Mouse (Mus musculus): ENCODE data around the gene Tmem273. TPM values are rescaled to one million over a fixed set of nuclear protein-coding genes. Genes with fewer than 3 reads are reported as not detected.

Gene Tmem273
- under 1 TPM; 0.36 to 0.72 TPM for total RNA-seq (2021)
- long read RNA-seq, experiment 1: 0 reads
- long read RNA-seq, experiment 2: 0 reads

- intact Hi-C loops (cut with DNase I): no loop called here
- no peak for DNase-seq (ENCODE audit: low spot score in 2 of 2)
Measured at GRCm38 (mm10) chr14:32785556-32786130, at the start of gene Tmem273. Gene Tmem273 (plus strand): TSS chr14:32785963.

DNA sequence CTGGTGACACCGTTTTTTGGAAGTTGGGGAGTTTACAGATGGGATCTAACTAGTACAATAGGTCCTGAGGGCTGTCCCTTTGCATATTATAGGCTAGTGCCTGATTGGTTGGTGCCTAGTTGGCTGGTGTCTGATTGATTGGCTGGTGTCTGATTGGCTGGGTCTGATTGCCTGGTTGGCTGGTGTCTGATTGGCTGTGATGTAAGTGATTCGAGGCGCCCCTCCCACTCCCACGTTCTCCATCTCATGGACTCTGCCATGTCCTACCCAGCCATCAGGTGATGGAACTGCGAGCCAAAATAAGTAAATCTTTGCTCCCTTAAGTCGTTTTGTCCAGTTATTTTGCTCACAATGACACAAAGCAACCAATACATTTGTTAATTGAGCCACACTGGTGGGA is 49.2 kb upstream of the Tmem273 start:
- intact Hi-C loops (cut with DNase I): no loop called here
- DNase-seq (ENCODE audit: low spot score in 2 of 2): no peak

DNA sequence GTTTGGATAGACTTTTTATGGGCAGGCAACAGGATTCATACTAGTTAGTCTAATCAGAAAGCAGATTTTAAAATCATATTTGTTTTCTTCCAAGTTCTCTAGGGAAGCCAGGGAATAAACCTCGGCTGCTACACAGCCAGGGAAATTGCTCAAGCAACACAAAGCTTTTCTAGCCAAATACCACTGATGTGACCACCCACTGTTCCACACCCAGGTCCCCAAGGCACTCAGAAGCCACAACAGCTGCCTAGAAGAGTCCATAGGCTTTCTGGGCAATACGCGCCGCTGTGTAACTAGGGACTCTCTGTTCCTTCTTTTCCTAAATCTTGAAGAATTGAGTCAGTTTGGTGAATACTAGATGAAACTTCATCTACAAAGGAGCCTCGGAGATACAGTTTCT is 47.2 kb upstream of the Tmem273 start:
- DNase-seq (ENCODE audit: low spot score in 2 of 2): no peak
- intact Hi-C loops (cut with DNase I): no loop called here

GRCm38 (mm10) chr14:32748519-32748918 is 37.2 kb upstream of the Tmem273 start:
- intact Hi-C loops (cut with DNase I): no loop called here

GRCm38 (mm10) chr14:32750727-32751126 is 35.0 kb upstream of the Tmem273 start:
- no peak for DNase-seq (ENCODE audit: low spot score in 2 of 2)
- intact Hi-C loops (cut with DNase I): no loop called here

More at GRCm38 (mm10) chr14:32748519-32748918, 37.2 kb upstream of the Tmem273 start:
- no peak for DNase-seq (ENCODE audit: low spot score in 2 of 2)

DNA sequence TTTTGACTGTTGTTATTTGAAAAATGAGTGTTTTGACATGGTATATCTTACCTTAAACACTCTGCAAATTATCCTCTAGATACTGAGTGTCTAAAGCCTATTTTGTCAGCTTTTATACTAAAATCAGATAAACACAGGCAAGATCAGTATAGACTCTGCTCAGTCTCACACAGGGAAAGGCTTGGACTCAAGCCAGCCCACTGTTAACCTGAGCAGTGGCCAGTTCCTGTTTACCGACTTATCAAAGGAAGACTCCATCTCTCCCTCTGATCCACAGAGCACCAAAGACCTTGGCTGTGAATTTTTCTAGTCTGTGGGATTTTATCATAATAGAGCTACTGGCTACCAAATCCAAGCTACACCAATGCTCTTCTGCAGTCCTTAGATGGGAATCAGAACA is 31.5 kb upstream of the Tmem273 start:
- no peak for DNase-seq (ENCODE audit: low spot score in 2 of 2)
- intact Hi-C loops (cut with DNase I): no loop called here

- intact Hi-C loops (cut with DNase I): no loop called here
- no peak for DNase-seq (ENCODE audit: low spot score in 2 of 2)
Measured at GRCm38 (mm10) chr14:32762177-32762576, 23.6 kb upstream of the Tmem273 start.

- no peak for DNase-seq (ENCODE audit: low spot score in 2 of 2)
- intact Hi-C loops (cut with DNase I): loop anchor here (5.0 kb wide), 1 partner anchor 192 kb away; no protein-coding TSS in a partner anchor
Measured at GRCm38 (mm10) chr14:32770563-32770962, 15.2 kb upstream of the Tmem273 start.

- intact Hi-C loops (cut with DNase I): loop anchor here (5.0 kb wide), 1 partner anchor 190 kb away; no protein-coding TSS in a partner anchor
- DNase-seq (ENCODE audit: low spot score in 2 of 2): no peak
Measured at GRCm38 (mm10) chr14:32772085-32772484, 13.7 kb upstream of the Tmem273 start.

DNA sequence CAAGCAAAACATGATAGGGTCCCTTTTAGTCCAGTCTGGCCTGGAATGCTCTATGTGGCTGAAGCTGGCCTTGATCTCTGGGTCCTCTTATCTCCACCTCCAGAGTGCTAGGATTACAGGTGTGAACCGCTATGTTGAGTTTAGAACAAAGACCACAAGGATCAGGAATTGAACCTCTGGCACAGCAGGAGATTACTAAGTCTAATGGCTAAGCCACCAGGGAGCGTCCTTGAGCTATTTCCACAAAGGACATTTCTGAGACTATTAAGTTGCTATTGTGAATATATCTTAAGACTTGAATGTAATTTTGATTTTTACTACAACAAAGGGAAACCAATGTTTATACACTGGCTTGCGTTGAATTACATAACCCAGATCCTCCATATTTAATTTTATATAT is 13.0 kb upstream of the Tmem273 start:
- intact Hi-C loops (cut with DNase I): loop anchor here (5.0 kb wide), 1 partner anchor 190 kb away; no protein-coding TSS in a partner anchor
- DNase-seq (ENCODE audit: low spot score in 2 of 2): peak in 1 of 2 experiments; percentile 26

DNA sequence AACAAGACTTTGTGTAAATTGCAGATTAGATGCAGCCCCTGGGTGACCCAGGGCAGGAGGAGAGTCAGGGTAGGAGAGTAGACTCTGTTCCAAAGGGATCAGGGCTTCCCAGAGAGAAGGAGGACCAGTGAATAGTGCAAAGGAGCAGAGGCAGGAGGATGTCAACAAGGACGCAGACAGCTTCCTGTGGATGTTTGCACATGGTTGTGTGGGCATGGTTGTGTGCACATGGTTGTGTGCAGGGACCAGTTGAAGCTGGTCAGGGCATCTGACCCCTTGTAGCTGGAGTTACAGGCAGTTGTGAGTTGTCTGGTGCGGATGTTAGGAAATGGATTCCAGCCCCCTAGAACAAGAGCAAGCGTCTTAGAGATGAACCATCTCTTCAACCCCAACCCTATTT is 12.3 kb upstream of the Tmem273 start:
- DNase-seq (ENCODE audit: low spot score in 2 of 2): no peak
- intact Hi-C loops (cut with DNase I): loop anchor here (5.0 kb wide), 1 partner anchor 189 kb away; no protein-coding TSS in a partner anchor

DNA sequence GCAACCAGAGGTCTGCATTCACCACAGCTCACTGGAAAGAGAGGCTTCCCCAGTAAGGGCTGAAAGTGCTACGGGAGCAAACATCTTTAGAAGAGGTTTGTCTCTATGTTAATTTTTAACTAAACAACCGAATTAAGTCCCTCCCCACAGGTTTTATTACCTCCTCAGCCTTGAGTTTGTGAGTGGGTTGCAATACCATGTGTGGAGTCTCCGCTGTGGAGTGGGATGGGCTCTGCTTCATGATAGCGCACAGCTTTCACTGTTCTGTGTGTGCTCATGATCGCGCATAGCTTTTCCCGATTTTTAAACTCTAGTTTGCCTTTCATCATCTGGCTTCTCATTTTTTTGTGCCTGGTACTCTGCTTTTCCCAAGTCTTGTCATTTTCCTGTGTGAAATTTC is 9.7 kb upstream of the Tmem273 start:
- intact Hi-C loops (cut with DNase I): no loop called here
- no peak for DNase-seq (ENCODE audit: low spot score in 2 of 2)

DNA sequence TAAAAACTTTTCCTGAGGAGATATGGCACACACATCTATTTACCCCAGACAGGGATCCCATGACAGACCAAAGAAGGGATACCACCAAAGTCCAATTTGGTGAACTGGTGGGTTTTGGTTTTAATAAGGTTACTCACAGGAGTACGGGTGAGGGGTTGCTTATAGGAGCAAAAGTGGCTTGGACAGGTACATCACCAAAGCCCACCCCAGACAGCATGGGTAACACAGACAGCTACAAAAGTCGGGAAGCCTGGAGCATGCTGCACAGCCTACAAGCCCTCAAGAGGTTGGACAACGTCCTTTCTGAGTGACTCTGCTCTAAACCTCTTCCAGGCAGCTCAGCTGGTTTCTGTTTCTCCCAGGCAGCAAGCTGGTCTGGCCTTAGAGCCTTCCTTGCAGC is 7.4 kb upstream of the Tmem273 start:
- intact Hi-C loops (cut with DNase I): no loop called here
- no peak for DNase-seq (ENCODE audit: low spot score in 2 of 2)

GRCm38 (mm10) chr14:32782866-32783265 is 2.9 kb upstream of the Tmem273 start:
- intact Hi-C loops (cut with DNase I): no loop called here
- no peak for DNase-seq (ENCODE audit: low spot score in 2 of 2)

GRCm38 (mm10) chr14:32784130-32784747 is 1.5 kb upstream of the Tmem273 start:
- intact Hi-C loops (cut with DNase I): no loop called here
- DNase-seq (ENCODE audit: low spot score in 2 of 2): no peak

GRCm38 (mm10) chr14:32784748-32785134 is 1.0 kb upstream of the Tmem273 start:
- intact Hi-C loops (cut with DNase I): no loop called here
- DNase-seq (ENCODE audit: low spot score in 2 of 2): no peak

DNA sequence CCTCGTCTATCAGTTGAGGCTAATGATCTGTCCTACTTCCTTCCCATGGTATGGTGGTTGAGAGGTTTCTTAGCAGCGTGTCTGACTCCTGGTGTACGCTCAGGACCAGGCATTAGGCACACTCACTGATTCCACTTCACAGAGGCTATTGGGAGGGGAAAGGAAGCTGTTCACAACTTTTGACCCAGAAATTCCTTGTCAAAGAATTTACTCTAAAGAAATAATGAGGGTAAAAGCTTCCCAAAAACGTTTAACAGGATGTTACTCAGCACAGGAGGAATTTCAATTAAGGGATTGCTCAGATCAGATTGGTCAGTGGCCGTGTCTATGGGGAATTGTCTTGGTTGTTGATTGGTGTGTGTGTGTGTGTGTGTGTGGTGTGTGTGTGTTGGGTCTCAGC is 1.9 kb downstream of the Tmem273 start:
- no peak for DNase-seq (ENCODE audit: low spot score in 2 of 2)

DNA sequence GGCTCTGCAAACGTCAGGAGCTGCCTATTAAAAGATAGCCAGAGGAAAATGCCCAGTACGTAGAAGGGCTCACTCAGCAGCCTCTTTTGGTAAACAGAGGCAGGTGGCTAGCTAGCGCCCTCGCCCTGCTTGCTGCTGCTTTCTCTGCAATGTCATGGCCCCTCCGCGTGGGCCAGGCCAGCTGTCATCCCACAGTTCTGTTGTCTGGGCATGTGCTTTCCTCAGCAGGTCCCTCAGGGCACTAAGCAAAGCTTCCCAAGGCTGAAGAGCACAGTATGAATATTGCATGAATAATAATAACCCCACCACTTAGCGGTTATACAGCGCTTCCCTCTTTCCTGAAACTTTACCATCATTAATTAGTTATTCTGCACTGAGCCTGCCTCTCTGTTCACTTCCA is 10.6 kb downstream of the Tmem273 start:
- intact Hi-C loops (cut with DNase I): no loop called here
- no peak for DNase-seq (ENCODE audit: low spot score in 2 of 2)

More for the DNA sequence above, 1.9 kb downstream of the Tmem273 start:
- intact Hi-C loops (cut with DNase I): no loop called here

DNA sequence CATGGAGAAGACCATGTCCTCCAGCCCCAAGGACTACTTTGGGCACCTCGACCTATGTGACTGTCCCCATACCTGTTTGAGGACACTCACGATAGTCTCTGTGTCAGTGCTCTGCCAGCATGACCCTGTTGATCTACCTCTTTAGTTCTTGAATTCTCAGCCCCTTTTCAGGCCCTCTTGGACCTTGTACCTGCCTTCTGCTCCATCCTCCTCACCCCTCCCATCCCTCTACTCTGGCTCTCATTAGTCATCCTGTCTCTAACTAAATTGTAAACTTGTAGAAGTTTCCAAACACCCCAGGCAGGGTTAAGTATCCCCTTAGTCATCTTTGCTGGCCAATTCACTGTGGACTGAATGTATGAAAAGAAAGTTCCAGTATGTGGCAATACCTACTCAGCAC is 12.0 kb downstream of the Tmem273 start:
- intact Hi-C loops (cut with DNase I): no loop called here
- DNase-seq (ENCODE audit: low spot score in 2 of 2): no peak

GRCm38 (mm10) chr14:32798355-32798754 is 12.6 kb downstream of the Tmem273 start:
- intact Hi-C loops (cut with DNase I): no loop called here
- no peak for DNase-seq (ENCODE audit: low spot score in 2 of 2)

- intact Hi-C loops (cut with DNase I): loop anchor here (10.0 kb wide), 1 partner anchor 195 kb away; no protein-coding TSS in a partner anchor
- DNase-seq (ENCODE audit: low spot score in 2 of 2): no peak
Measured at GRCm38 (mm10) chr14:32800048-32800447, 14.3 kb downstream of the Tmem273 start.
